Mouse (Mus musculus) hindbrain, embryonic 12.5 days (tissue): Measurements from ENCODE around the gene Galns. TPM values are rescaled to one million over a fixed set of nuclear protein-coding genes. Genes with fewer than 3 reads are reported as not detected.

ENCODE experiments used
- ATAC-seq: fragments of 200-750 bp; cut with Nextera tagmentation; 2 replicates; pipeline ENCODE4 v1.8.0; 2017; ENCODE audit warnings: moderate TSS enrichment; ENCODE audit not compliant: low FRiP score
- H3K27ac ChIP-seq: fragments of 300-500 bp; sonication (generic); 2 replicates; pipeline ENCODE4 v1.5.1; 2016; ENCODE audit warnings: mild to moderate bottlenecking
- H3K27me3 ChIP-seq: fragments of 300-500 bp; sonication (generic); 2 replicates; pipeline ENCODE4 v1.6.1; 2016; ENCODE audit warnings: mild to moderate bottlenecking
- H3K36me3 ChIP-seq: fragments of 300-500 bp; sonication (generic); 2 replicates; pipeline ENCODE4 v1.6.1; 2016; ENCODE audit warnings: mild to moderate bottlenecking
- H3K4me1 ChIP-seq: fragments of 300-500 bp; sonication (generic); 2 replicates; pipeline ENCODE4 v1.6.1; 2016
- H3K4me2 ChIP-seq: fragments of 300-500 bp; sonication (generic); replicated peaks from 2 replicates; pipeline ENCODE4 v1.6.1; 2016; ENCODE audit warnings: mild to moderate bottlenecking
- H3K4me3 ChIP-seq: fragments of 300-500 bp; sonication (generic); 2 replicates; pipeline ENCODE4 v1.5.1; 2016; ENCODE audit warnings: mild to moderate bottlenecking
- H3K9ac ChIP-seq: fragments of 300-500 bp; sonication (generic); 2 replicates; pipeline ENCODE4 v1.6.1; 2016; ENCODE audit warnings: mild to moderate bottlenecking, moderate library complexity
- H3K9me3 ChIP-seq: fragments of 300-500 bp; sonication (generic); replicated peaks from 2 replicates; pipeline ENCODE4 v1.6.1; 2016; ENCODE audit warnings: mild to moderate bottlenecking
- WGBS: fragments of 180-500 bp; shearing (Covaris S2); methylation state at CpG from one replicate; pipeline ENCODE4 v1.1.7; 2016; 5-methylcytosine and 5-hydroxymethylcytosine counted together
- microRNA-seq: library from miRNA; unstranded; fragments of <30 nt; microRNA quantifications from one replicate; pipeline ENCODE4, GENCODE M21; 2017
- polyA plus RNA-seq: library from polyadenylated mRNA; unstranded; fragments of >200 nt; fragmentation: Nextera tagmentation; extraction: Ambion mirVana; gene quantifications from 2 replicates; pipeline ENCODE4 v1.2.1, GENCODE M21; 2016

Galns gene
- polyA plus RNA-seq, 1 experiment from 2014 or later = 6.3 TPM

GRCm38 (mm10) chr8:122546066-122546755, 65.1 kb downstream of the Galns start:
- Histone ChIP-seq H3K36me3 (no peaks in the 10 kb centered on the region), H3K4me1 (peaks cover 24% of the 10 kb centered on the region), H3K4me2 (no peak overlapping the region), H3K9me3 (no peaks in the 10 kb centered on the region), H3K4me3 (no peak overlapping the region), H3K9ac (no peak overlapping the region), H3K27ac (0 out of 2 replicates have a peak overlapping the region, but pooled peaks have one; percentile 24), H3K27me3 (peaks cover 24% of the 10 kb centered on the region)
- 89% methylated on average over 6 of the region's 7 CpGs for WGBS
- ATAC-seq = no peak

- no peaks in the 10 kb centered on the region for H3K9me3 ChIP-seq
- H3K9ac ChIP-seq = no peak overlapping the region
- H3K27ac ChIP-seq = no peak overlapping the region
- H3K36me3 ChIP-seq = no peaks in the 10 kb centered on the region
- H3K4me1 ChIP-seq = peaks cover 10% of the 10 kb centered on the region
- H3K4me2 ChIP-seq = no peak overlapping the region
- H3K4me3 ChIP-seq = no peak overlapping the region
- WGBS = 93% methylated on average over 8 of the region's 8 CpGs
- H3K27me3 ChIP-seq = 0 out of 2 replicates have a peak, but pooled peaks cover 4% of the 10 kb centered on the region
- no peak for ATAC-seq
These were observed 67.1 kb downstream of the Galns start for GRCm38 (mm10) chr8:122544138-122544537.

GRCm38 (mm10) chr8:122538310-122539076, 72.8 kb downstream of the Galns start:
- no peaks in the 10 kb centered on the region for H3K9me3 ChIP-seq
- H3K4me3 ChIP-seq = no peak overlapping the region
- H3K27me3 ChIP-seq = no peaks in the 10 kb centered on the region
- WGBS = 92% methylated on average over 9 of the region's 9 CpGs
- ATAC-seq = no peak
- H3K27ac ChIP-seq = no peak overlapping the region
- H3K36me3 ChIP-seq = no peaks in the 10 kb centered on the region
- no peak overlapping the region for H3K4me2 ChIP-seq
- H3K4me1 ChIP-seq = no peaks in the 10 kb centered on the region
- H3K9ac ChIP-seq = no peak overlapping the region

GRCm38 (mm10) chr8:122537812-122538211, 73.5 kb downstream of the Galns start:
- Histone ChIP-seq H3K36me3 (no peaks in the 10 kb centered on the region), H3K9me3 (no peaks in the 10 kb centered on the region), H3K27ac (no peak overlapping the region), H3K4me3 (no peak overlapping the region), H3K4me2 (no peak overlapping the region), H3K4me1 (no peaks in the 10 kb centered on the region), H3K9ac (no peak overlapping the region), H3K27me3 (no peaks in the 10 kb centered on the region)
- no peak for ATAC-seq
- WGBS = 89% methylated on average over 2 of the region's 2 CpGs

GRCm38 (mm10) chr8:122537033-122537432, 74.2 kb downstream of the Galns start:
- Histone ChIP-seq H3K27ac (no peak overlapping the region), H3K4me3 (no peak overlapping the region), H3K4me2 (no peak overlapping the region), H3K27me3 (no peaks in the 10 kb centered on the region), H3K36me3 (no peaks in the 10 kb centered on the region), H3K9me3 (no peaks in the 10 kb centered on the region), H3K4me1 (no peaks in the 10 kb centered on the region), H3K9ac (no peak overlapping the region)
- 64% methylated on average over 6 of the region's 6 CpGs for WGBS
- no peak for ATAC-seq

- H3K4me3 ChIP-seq = no peak overlapping the region
- no peak overlapping the region for H3K9ac ChIP-seq
- no peaks in the 10 kb centered on the region for H3K4me1 ChIP-seq
- 86% methylated on average over 8 of the region's 8 CpGs for WGBS
- no peaks in the 10 kb centered on the region for H3K27me3 ChIP-seq
- H3K9me3 ChIP-seq = no peaks in the 10 kb centered on the region; the same call in 1 of the 2 replicates
- no peak overlapping the region for H3K27ac ChIP-seq
- ATAC-seq = no peak
- no peaks in the 10 kb centered on the region for H3K36me3 ChIP-seq
- H3K4me2 ChIP-seq = no peak overlapping the region
These were observed 80.0 kb downstream of the Galns start for GRCm38 (mm10) chr8:122531312-122531711.

- no peak overlapping the region for H3K27ac ChIP-seq
- no peak overlapping the region for H3K4me3 ChIP-seq
- no peak for ATAC-seq
- H3K9ac ChIP-seq = no peak overlapping the region
- H3K4me2 ChIP-seq = no peak overlapping the region
- no peaks in the 10 kb centered on the region; the same call in 1 of the 2 replicates for H3K9me3 ChIP-seq
- WGBS = 92% methylated on average over 4 of the region's 4 CpGs
- peaks cover 18% of the 10 kb centered on the region for H3K4me1 ChIP-seq
- no peaks in the 10 kb centered on the region for H3K27me3 ChIP-seq
- no peaks in the 10 kb centered on the region for H3K36me3 ChIP-seq
These were observed 82.1 kb downstream of the Galns start for GRCm38 (mm10) chr8:122529159-122529558.

Small RNA genes within 50 kb of the gene (microRNA-seq; reads per million reads assigned to microRNA genes)
- not detected for gene Mir6396

Other genes with a start within 250 kb of the Galns start
- 64.0 and 64.4 TPM in 2 replicates for gene Zc3h18, start 234.9 kb downstream of the Galns start, polyA plus RNA-seq
- not detected in 2 replicates for gene Il17c, start 189.4 kb downstream of the Galns start, polyA plus RNA-seq
- 60.4 and 62.1 TPM in 2 replicates for gene Cyba, start 178.5 kb downstream of the Galns start, polyA plus RNA-seq
- 46.9 and 48.4 TPM in 2 replicates for gene Mvd, start 168.0 kb downstream of the Galns start, polyA plus RNA-seq
- gene Snai3, start 150.7 kb downstream of the Galns start, polyA plus RNA-seq = not detected in 2 replicates
- gene Rnf166, start 135.4 kb downstream of the Galns start, polyA plus RNA-seq = 35.3 and 39.2 TPM in 2 replicates
- gene Ctu2, start 135.3 kb downstream of the Galns start, polyA plus RNA-seq = 66.7 and 68.1 TPM in 2 replicates
- gene Piezo1, start 60.1 kb downstream of the Galns start, polyA plus RNA-seq = 8.9 TPM in 2 replicates
- 22.7 and 23.9 TPM in 2 replicates for gene Cdt1, start 43.4 kb downstream of the Galns start, polyA plus RNA-seq
- gene Aprt, start 34.6 kb downstream of the Galns start, polyA plus RNA-seq = 160 and 185 TPM in 2 replicates
- 48.2 and 52.6 TPM in 2 replicates for gene Trappc2l, start 177 bp upstream of the Galns start, polyA plus RNA-seq
- gene Pabpn1l, start 11.3 kb upstream of the Galns start, polyA plus RNA-seq = not detected in 2 replicates
- 17.1 and 17.3 TPM in 2 replicates for gene Cbfa2t3, start 87.6 kb upstream of the Galns start, polyA plus RNA-seq
- 15.1 and 17.6 TPM in 2 replicates for gene Acsf3, start 164.0 kb upstream of the Galns start, polyA plus RNA-seq
- 1.9 and 6.1 TPM in 2 replicates for gene Cdh15, start 236.5 kb upstream of the Galns start, polyA plus RNA-seq